Comparison of ENCODE assay signal across 15 mouse cellular contexts in genomic region chr17:15832398-15832797, GRCm38 (mm10). TPM values are rescaled to one million over a fixed set of nuclear protein-coding genes. Genes with fewer than 3 reads are reported as not detected.
DNase-seq lines count a peak whose midpoint lies in the region; ATAC-seq and TF ChIP-seq lines count a peak whose summit lies in the region.
"Had no signal": no experiment of that assay in that cellular context is flagged by ENCODE, and none has a peak within 500 bp of the region (broad histone marks: within the 10 kb centered on the region; RNA-seq: fewer than 3 reads in every experiment).

No protein-coding gene starts in this region.

- no peak overlapping the region for H3K9ac ChIP-seq in forebrain, embryonic 13.5 days
- no peak overlapping the region for H3K9ac ChIP-seq in forebrain, embryonic 11.5 days (ENCODE audit: low read length)
- no peak overlapping the region for H3K9ac ChIP-seq in lung, embryonic 14.5 days
- H3K9ac ChIP-seq in midbrain, embryonic 14.5 days (replicated peaks; ENCODE audit: low read length): no peak overlapping the region
- H3K9ac ChIP-seq in midbrain, embryonic 15.5 days: no peak overlapping the region
- no peak overlapping the region for H3K9ac ChIP-seq in hindbrain, embryonic 11.5 days (ENCODE audit: low read depth, low read length)
- H3K9ac ChIP-seq: embryonic facial prominence, embryonic 12.5 days; forebrain, postnatal 0 days; heart, embryonic 15.5 days; hindbrain, embryonic 14.5 days had no signal

- no peak for TF ChIP-seq CTCF in lung, embryonic 14.5 days (IDR thresholded peaks at IDR 0.05; ENCODE audit: low read depth)

- peaks cover 31% of the 10 kb centered on the region for H3K4me1 ChIP-seq in forebrain, embryonic 13.5 days
- H3K4me1 ChIP-seq in forebrain, embryonic 11.5 days (replicated peaks; ENCODE audit: control insufficient read depth, insufficient read depth, low read length): peaks cover 2% of the 10 kb centered on the region; the same call in 1 of the 2 replicates
- H3K4me1 ChIP-seq in lung, embryonic 14.5 days (ENCODE audit: insufficient read depth): no peaks in the 10 kb centered on the region; the same call in 1 of the 2 replicates
- H3K4me1 ChIP-seq in midbrain, embryonic 14.5 days (ENCODE audit: control insufficient read depth, insufficient read depth, low read length): peaks cover 8% of the 10 kb centered on the region; the same call in 1 of the 2 replicates
- peaks cover 27% of the 10 kb centered on the region for H3K4me1 ChIP-seq in midbrain, embryonic 15.5 days
- H3K4me1 ChIP-seq in hindbrain, embryonic 11.5 days (replicated peaks; ENCODE audit: control insufficient read depth, insufficient read depth, low read length): 0 out of 2 replicates have a peak, but pooled peaks cover under 1% of the 10 kb centered on the region

- whole genome bisulfite sequencing in forebrain, embryonic 13.5 days: 16% methylated on average over 5 of the region's 5 CpGs
- 19% methylated on average over 5 of the region's 5 CpGs for WGBS in forebrain, embryonic 11.5 days
- 30% methylated on average over 5 of the region's 5 CpGs for WGBS in lung, embryonic 14.5 days
- WGBS in midbrain, embryonic 14.5 days: 7% methylated on average over 5 of the region's 5 CpGs
- 13% methylated on average over 5 of the region's 5 CpGs for whole genome bisulfite sequencing in midbrain, embryonic 15.5 days
- WGBS in hindbrain, embryonic 11.5 days: 20% methylated on average over 5 of the region's 5 CpGs

- no peaks in the 10 kb centered on the region for H3K36me3 ChIP-seq in forebrain, embryonic 13.5 days (ENCODE audit: poor library complexity, severe bottlenecking)
- no peaks in the 10 kb centered on the region for H3K36me3 ChIP-seq in forebrain, embryonic 11.5 days (ENCODE audit: control insufficient read depth, insufficient read depth, low read length)
- no peaks in the 10 kb centered on the region for H3K36me3 ChIP-seq in lung, embryonic 14.5 days (ENCODE audit: insufficient read depth)
- no peaks in the 10 kb centered on the region for H3K36me3 ChIP-seq in midbrain, embryonic 14.5 days (ENCODE audit: control insufficient read depth, insufficient read depth, low read length)
- no peaks in the 10 kb centered on the region for H3K36me3 ChIP-seq in midbrain, embryonic 15.5 days (replicated peaks)
- H3K36me3 ChIP-seq in hindbrain, embryonic 11.5 days (ENCODE audit: control insufficient read depth, insufficient read depth, low read length): no peaks in the 10 kb centered on the region
- H3K36me3 ChIP-seq: embryonic facial prominence, embryonic 12.5 days; heart, embryonic 15.5 days had no signal

- DNase-seq in forebrain, embryonic 11.5 days (ENCODE audit: low spot score): no peak
- DNase-seq in lung, embryonic 14.5 days: peak; percentile 55
- no peak for DNase-seq in lung, postnatal 10 days
- DNase-seq in midbrain, embryonic 14.5 days: peak; percentile 35
- DNase-seq in hindbrain, embryonic 11.5 days (ENCODE audit: low spot score): no peak
- DNase-seq: cerebellum, adult 11-12 months; gastrocnemius, postnatal 14 days; heart, adult 2 months had no signal

- peak overlapping the region; percentile 12; the same call in 1 of the 2 replicates for H3K4me2 ChIP-seq in forebrain, embryonic 13.5 days
- H3K4me2 ChIP-seq in forebrain, embryonic 11.5 days (ENCODE audit: low read depth, low read length, severe bottlenecking): no peak overlapping the region
- H3K4me2 ChIP-seq in lung, embryonic 14.5 days: no peak overlapping the region
- 0 out of 2 replicates have a peak overlapping the region, but pooled peaks have one; percentile 19 for H3K4me2 ChIP-seq in midbrain, embryonic 14.5 days (ENCODE audit: low read length)
- no peak overlapping the region for H3K4me2 ChIP-seq in midbrain, embryonic 15.5 days
- H3K4me2 ChIP-seq in hindbrain, embryonic 11.5 days (replicated peaks; ENCODE audit: low read depth, low read length): no peak overlapping the region
- H3K4me2 ChIP-seq: embryonic facial prominence, embryonic 12.5 days; heart, embryonic 11.5 days; heart, embryonic 15.5 days; hindbrain, embryonic 14.5 days had no signal

- no peak overlapping the region for H3K27ac ChIP-seq in forebrain, embryonic 13.5 days
- no peak overlapping the region for H3K27ac ChIP-seq in forebrain, embryonic 11.5 days (ENCODE audit: low read depth, low read length)
- no peak overlapping the region for H3K27ac ChIP-seq in lung, embryonic 14.5 days (ENCODE audit: low read depth)
- no peak overlapping the region for H3K27ac ChIP-seq in midbrain, embryonic 14.5 days (replicated peaks; ENCODE audit: low read depth, low read length)
- H3K27ac ChIP-seq in midbrain, embryonic 15.5 days: no peak overlapping the region
- H3K27ac ChIP-seq in hindbrain, embryonic 11.5 days (ENCODE audit: low read depth, low read length): no peak overlapping the region
- H3K27ac ChIP-seq: embryonic facial prominence, embryonic 12.5 days; heart, adult 2 months; heart, embryonic 15.5 days; hindbrain, embryonic 14.5 days had no signal

- H3K4me3 ChIP-seq in forebrain, embryonic 13.5 days: no peak overlapping the region
- H3K4me3 ChIP-seq in forebrain, embryonic 11.5 days (ENCODE audit: low read depth, low read length): no peak overlapping the region
- no peak overlapping the region for H3K4me3 ChIP-seq in lung, embryonic 14.5 days (ENCODE audit: low read depth, low read length)
- H3K4me3 ChIP-seq in midbrain, embryonic 14.5 days (replicated peaks; ENCODE audit: low read depth, low read length): no peak overlapping the region
- H3K4me3 ChIP-seq in midbrain, embryonic 15.5 days: no peak overlapping the region
- no peak overlapping the region for H3K4me3 ChIP-seq in hindbrain, embryonic 11.5 days (ENCODE audit: low read depth, low read length)
- H3K4me3 ChIP-seq: embryonic facial prominence, embryonic 12.5 days; heart, adult 2 months; heart, embryonic 15.5 days had no signal

- no peak for ATAC-seq in forebrain, embryonic 13.5 days
- no peak for ATAC-seq in forebrain, embryonic 11.5 days (replicated peaks; ENCODE audit: low FRiP score)
- no peak for ATAC-seq in lung, embryonic 14.5 days (ENCODE audit: insufficient read depth)
- no peak for ATAC-seq in midbrain, embryonic 14.5 days (ENCODE audit: low FRiP score, low TSS enrichment)
- ATAC-seq in midbrain, embryonic 15.5 days (replicated peaks): no peak
- ATAC-seq in hindbrain, embryonic 11.5 days (ENCODE audit: low FRiP score): no peak
- ATAC-seq: forebrain, postnatal 0 days had no signal

- H3K9me3 ChIP-seq in forebrain, embryonic 13.5 days (replicated peaks): no peaks in the 10 kb centered on the region
- no peaks in the 10 kb centered on the region for H3K9me3 ChIP-seq in forebrain, embryonic 11.5 days (ENCODE audit: control insufficient read depth, low read length)
- H3K9me3 ChIP-seq in lung, embryonic 14.5 days (ENCODE audit: low read depth, low read length): no peaks in the 10 kb centered on the region
- no peaks in the 10 kb centered on the region for H3K9me3 ChIP-seq in midbrain, embryonic 14.5 days (ENCODE audit: control insufficient read depth, low read length)
- no peaks in the 10 kb centered on the region for H3K9me3 ChIP-seq in midbrain, embryonic 15.5 days
- no peaks in the 10 kb centered on the region for H3K9me3 ChIP-seq in hindbrain, embryonic 11.5 days (ENCODE audit: control insufficient read depth, low read length)
- H3K9me3 ChIP-seq: embryonic facial prominence, embryonic 12.5 days; heart, embryonic 15.5 days had no signal

- H3K27me3 ChIP-seq in forebrain, embryonic 13.5 days: no peaks in the 10 kb centered on the region
- no peaks in the 10 kb centered on the region for H3K27me3 ChIP-seq in forebrain, embryonic 11.5 days (ENCODE audit: control insufficient read depth, insufficient read depth, low read length)
- H3K27me3 ChIP-seq in lung, embryonic 14.5 days (ENCODE audit: insufficient read depth, low read length): no peaks in the 10 kb centered on the region
- H3K27me3 ChIP-seq in midbrain, embryonic 14.5 days (ENCODE audit: control insufficient read depth, insufficient read depth, low read length): no peaks in the 10 kb centered on the region
- no peaks in the 10 kb centered on the region for H3K27me3 ChIP-seq in midbrain, embryonic 15.5 days (replicated peaks)
- H3K27me3 ChIP-seq in hindbrain, embryonic 11.5 days (ENCODE audit: control insufficient read depth, insufficient read depth, low read length): no peaks in the 10 kb centered on the region
- H3K27me3 ChIP-seq: embryonic facial prominence, embryonic 12.5 days had no signal

RNA-seq across cellular contexts. Expression of gene Rgmb, which starts 1.6 kb away (rescaled TPM):
- 39.2 and 44.4 TPM in 2 replicates for polyA plus RNA-seq in forebrain, embryonic 13.5 days (2015; fragmentation: Nextera tagmentation; extraction: Ambion mirVana)
- polyA plus RNA-seq in forebrain, embryonic 11.5 days (2014; fragmentation: Nextera tagmentation; extraction: Ambion mirVana): 47.6 and 56.5 TPM in 2 replicates
- polyA plus RNA-seq in lung, embryonic 14.5 days (2014; fragmentation: Nextera tagmentation; extraction: Ambion mirVana): 17.6 and 18.9 TPM in 2 replicates
- polyA plus RNA-seq in midbrain, embryonic 14.5 days (2014; fragmentation: Nextera tagmentation; extraction: Ambion mirVana): 76.4 and 107 TPM in 2 replicates
- polyA plus RNA-seq in midbrain, embryonic 15.5 days (2015; fragmentation: Nextera tagmentation; extraction: Ambion mirVana): 73.1 and 76.5 TPM in 2 replicates
- polyA plus RNA-seq in hindbrain, embryonic 11.5 days (2014; fragmentation: Nextera tagmentation; extraction: Ambion mirVana): 102 and 107 TPM in 2 replicates

Comparison
In these comparisons a context has a peak if more than half of its experiments do, and no peak if none do; other contexts are left out.
1. H3K4me2 ChIP-seq: peak in forebrain, embryonic 13.5 days (single experiment) and midbrain, embryonic 14.5 days (single experiment); none in forebrain, embryonic 11.5 days (single experiment), lung, embryonic 14.5 days (single experiment), midbrain, embryonic 15.5 days (single experiment) and hindbrain, embryonic 11.5 days (single experiment).
2. DNase-seq: peak in lung, embryonic 14.5 days (single experiment) and midbrain, embryonic 14.5 days (single experiment); none in forebrain, embryonic 11.5 days (single experiment), lung, postnatal 10 days (single experiment) and hindbrain, embryonic 11.5 days (single experiment).